Mouse (Mus musculus) spleen, adult 2 months (tissue): ENCODE results near the gene Bola1. TPM values are rescaled to one million over a fixed set of nuclear protein-coding genes. Genes with fewer than 3 reads are reported as not detected.

Experiments used
- DNase-seq, 2 experiments: peaks; one replicate each; pipeline versions ENCODE4 v3.0.0 to v3.0.0-alpha.2; 2012 to 2021; ENCODE audit warnings: low spot score in 2 of 2, low read depth in 1 of 2
- H3K27ac ChIP-seq: fragments of 200-500 bp; 2 replicates; pipeline ENCODE4 v1.5.1; 2012; ENCODE audit warnings: low read length, inconsistent platforms; ENCODE audit not compliant: insufficient read depth
- H3K27me3 ChIP-seq: fragments of 200-500 bp; 2 replicates; pipeline ENCODE4 v1.6.1; 2012; ENCODE audit warnings: mild to moderate bottlenecking, moderate library complexity, low read length, inconsistent platforms; ENCODE audit not compliant: control insufficient read depth, insufficient read depth
- H3K36me3 ChIP-seq: fragments of 200-500 bp; 2 replicates; pipeline ENCODE4 v1.6.1; 2012; ENCODE audit warnings: mild to moderate bottlenecking, low read length, inconsistent platforms; ENCODE audit not compliant: control insufficient read depth, insufficient read depth
- H3K4me1 ChIP-seq: fragments of 200-500 bp; 2 replicates; pipeline ENCODE4 v1.6.1; 2011; ENCODE audit warnings: inconsistent platforms; ENCODE audit not compliant: control insufficient read depth, insufficient read depth, insufficient read length
- H3K4me3 ChIP-seq: fragments of 200-500 bp; 2 replicates; pipeline ENCODE4 v1.5.1; 2011; ENCODE audit warnings: mild to moderate bottlenecking, inconsistent platforms; ENCODE audit not compliant: insufficient read depth, insufficient read length; ENCODE audit errors: extremely low read depth
- CTCF ChIP-seq: fragments of 200-500 bp; IDR thresholded peaks from 2 replicates; pipeline ENCODE4 v1.5.1; 2011; ENCODE audit warnings: mild to moderate bottlenecking, inconsistent platforms; ENCODE audit not compliant: insufficient read depth, insufficient read length, insufficient replicate concordance; ENCODE audit errors: extremely low read depth
- POLR2A ChIP-seq: fragments of 200-500 bp; IDR thresholded peaks from 2 replicates; pipeline ENCODE4 v1.6.1; 2011; ENCODE audit warnings: low read depth, low read length, inconsistent platforms
- WGBS: fragments of 180-500 bp; shearing (Covaris S2); methylation state at CpG from one replicate; pipeline ENCODE4 v1.1.7; 2018; 5-methylcytosine and 5-hydroxymethylcytosine counted together
- polyA plus RNA-seq: library from polyadenylated mRNA; depleted of rRNA; stranded (reverse); fragments of >200 nt; gene quantifications from 2 replicates; pipeline ENCODE4 v1.2.3, GENCODE M21; 2012

The Bola1 gene
- polyA plus RNA-seq, 1 experiment, result 24.6 TPM

GRCm38 (mm10) chr3:96198181-96198580 lies 21.3 kb downstream of the Bola1 start:
- H3K4me3 ChIP-seq, result peak overlapping the region; percentile 25
- H3K27me3 ChIP-seq, result no peaks in the 10 kb centered on the region
- no peaks in the 10 kb centered on the region for H3K36me3 ChIP-seq
- peak overlapping the region; percentile 84 for H3K27ac ChIP-seq
- WGBS, result 2% methylated on average over 6 of the region's 6 CpGs
- TF ChIP-seq POLR2A, result peak; percentile 3; the same call in 1 of the 2 replicates
- TF ChIP-seq CTCF, result no peak
- peak in 1 of 2 experiments; percentile 76 for DNase-seq
- peaks cover 23% of the 10 kb centered on the region; the same call in 1 of the 2 replicates for H3K4me1 ChIP-seq

DNA sequence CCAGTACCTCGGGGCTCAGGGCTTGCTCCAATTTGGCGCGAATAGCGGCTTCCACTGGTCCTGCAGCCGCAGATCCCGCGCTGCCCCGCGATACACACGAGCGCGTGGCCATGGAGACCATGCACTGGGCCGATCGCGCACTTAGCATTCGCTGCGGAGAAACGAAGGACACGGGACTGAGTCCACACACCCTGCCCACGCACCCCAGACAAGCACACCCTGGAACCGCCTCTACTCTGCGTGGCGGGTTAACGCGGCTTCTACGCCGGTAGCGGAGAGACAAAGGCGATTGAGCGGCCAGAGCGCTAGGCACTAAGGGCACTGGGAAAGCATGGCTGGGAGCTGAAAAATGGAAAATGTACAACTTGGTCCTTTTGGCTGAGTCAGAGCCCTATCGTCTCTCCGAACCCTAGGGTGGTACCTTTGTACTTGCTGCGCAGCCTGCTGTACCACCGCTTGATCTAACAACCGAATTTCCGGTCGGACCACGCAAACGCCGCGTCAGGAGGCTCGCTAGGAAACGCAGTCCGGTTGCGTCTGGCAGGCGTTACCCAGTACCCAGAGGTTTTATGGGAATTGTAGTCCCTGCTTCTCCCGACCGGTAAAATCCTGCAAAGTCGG lies 22.3 kb downstream of the Bola1 start:
- H3K4me1 ChIP-seq, result peaks cover 23% of the 10 kb centered on the region; the same call in 1 of the 2 replicates
- no peak for TF ChIP-seq CTCF
- peak; percentile 90 for TF ChIP-seq POLR2A
- no peaks in the 10 kb centered on the region for H3K27me3 ChIP-seq
- peak overlapping the region; percentile 72 for H3K4me3 ChIP-seq
- under 1% methylated on average over 50 of the region's 50 CpGs for WGBS
- peak overlapping the region; percentile 91 for H3K27ac ChIP-seq
- peak; percentile 77 to 85 for DNase-seq
- H3K36me3 ChIP-seq, result no peaks in the 10 kb centered on the region

GRCm38 (mm10) chr3:96196437-96197128 lies 22.9 kb downstream of the Bola1 start:
- Histone ChIP-seq H3K27me3 (no peaks in the 10 kb centered on the region), H3K27ac (peak overlapping the region; percentile 91), H3K36me3 (no peaks in the 10 kb centered on the region), H3K4me3 (peak overlapping the region; percentile 72), H3K4me1 (peaks cover 23% of the 10 kb centered on the region; the same call in 1 of the 2 replicates)
- no peak for TF ChIP-seq POLR2A
- no peak for TF ChIP-seq CTCF
- no peak for DNase-seq
- 21% methylated on average over 27 of the region's 27 CpGs for WGBS

- Histone ChIP-seq H3K4me1 (peaks cover 23% of the 10 kb centered on the region; the same call in 1 of the 2 replicates), H3K4me3 (no peak overlapping the region), H3K27me3 (no peaks in the 10 kb centered on the region), H3K27ac (no peak overlapping the region), H3K36me3 (no peaks in the 10 kb centered on the region)
- TF ChIP-seq CTCF (no peak), POLR2A (no peak)
- 91% methylated on average over 11 of the region's 11 CpGs for WGBS
- no peak for DNase-seq
Observed at GRCm38 (mm10) chr3:96195616-96196313, 23.7 kb downstream of the Bola1 start.

DNA sequence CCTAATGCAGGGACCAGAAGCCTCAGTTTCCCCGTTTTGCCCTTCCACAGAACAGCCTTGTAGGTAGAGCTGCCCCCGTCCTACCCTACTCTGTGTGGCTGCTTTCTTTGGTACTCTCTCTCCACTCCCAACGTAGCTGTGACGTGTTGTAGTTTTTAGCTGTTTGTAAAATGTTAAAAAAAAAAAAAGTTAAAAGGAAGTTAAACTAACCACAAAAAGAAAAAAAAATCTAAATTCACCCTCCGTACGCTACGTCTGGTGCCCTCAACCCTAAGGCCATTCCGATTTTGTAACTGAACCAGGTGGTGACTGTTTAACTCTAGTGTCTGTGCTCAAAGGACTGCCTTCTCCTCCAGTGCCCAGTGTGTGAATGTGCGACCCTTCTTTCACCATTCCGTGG lies 24.5 kb downstream of the Bola1 start:
- Histone ChIP-seq H3K4me1 (peaks cover 23% of the 10 kb centered on the region; the same call in 1 of the 2 replicates), H3K4me3 (no peak overlapping the region), H3K36me3 (no peaks in the 10 kb centered on the region), H3K27ac (no peak overlapping the region), H3K27me3 (no peaks in the 10 kb centered on the region)
- TF ChIP-seq POLR2A, result no peak
- TF ChIP-seq CTCF, result no peak
- 24% methylated on average over 10 of the region's 10 CpGs for WGBS
- DNase-seq, result no peak

- H3K4me3 ChIP-seq, result no peak overlapping the region
- TF ChIP-seq POLR2A, result no peak
- no peak for TF ChIP-seq CTCF
- H3K27me3 ChIP-seq, result no peaks in the 10 kb centered on the region
- H3K36me3 ChIP-seq, result no peaks in the 10 kb centered on the region
- no peak overlapping the region for H3K27ac ChIP-seq
- 90% methylated on average over 12 of the region's 12 CpGs for WGBS
- peaks cover 13% of the 10 kb centered on the region; the same call in 1 of the 2 replicates for H3K4me1 ChIP-seq
- no peak for DNase-seq
Observed at GRCm38 (mm10) chr3:96192977-96193376, 26.5 kb downstream of the Bola1 start.

GRCm38 (mm10) chr3:96182382-96182776 lies 37.1 kb downstream of the Bola1 start:
- WGBS, result 32% methylated on average over 4 of the region's 4 CpGs
- TF ChIP-seq POLR2A (no peak), CTCF (no peak)
- Histone ChIP-seq H3K27ac (no peak overlapping the region), H3K36me3 (peaks cover 3% of the 10 kb centered on the region; the same call in 1 of the 2 replicates), H3K4me1 (no peaks in the 10 kb centered on the region), H3K27me3 (no peaks in the 10 kb centered on the region), H3K4me3 (no peak overlapping the region)
- no peak for DNase-seq
